Mouse (Mus musculus) forebrain, embryonic 11.5 days (tissue): ENCODE data around the gene Cog1. TPM values are rescaled to one million over a fixed set of nuclear protein-coding genes. Genes with fewer than 3 reads are reported as not detected.

Source experiments
- ATAC-seq: fragments of 200-750 bp; cut with Nextera tagmentation; replicated peaks from 2 replicates; pipeline ENCODE4 v1.8.0; 2017; ENCODE audit warnings: moderate TSS enrichment; ENCODE audit not compliant: low FRiP score
- DNase-seq: peaks from one replicate; pipeline ENCODE4 v3.0.0-alpha.2; 2017; ENCODE audit warnings: low spot score
- H3K27ac ChIP-seq: fragments of 300-500 bp; sonication (generic); 2 replicates; pipeline ENCODE4 v1.5.1; 2014; ENCODE audit warnings: low read depth, low read length
- H3K27me3 ChIP-seq: fragments of 300-500 bp; sonication (generic); 2 replicates; pipeline ENCODE4 v1.6.1; 2014; ENCODE audit warnings: mild to moderate bottlenecking, low read length, mixed read lengths; ENCODE audit not compliant: control insufficient read depth, insufficient read depth
- H3K36me3 ChIP-seq: fragments of 300-500 bp; sonication (generic); 2 replicates; pipeline ENCODE4 v1.6.1; 2014; ENCODE audit warnings: mild to moderate bottlenecking, low read length, moderate library complexity, mixed read lengths; ENCODE audit not compliant: control insufficient read depth, insufficient read depth
- H3K4me1 ChIP-seq: fragments of 300-500 bp; sonication (generic); replicated peaks from 2 replicates; pipeline ENCODE4 v1.6.1; 2014; ENCODE audit warnings: low read length, mixed read lengths; ENCODE audit not compliant: control insufficient read depth, insufficient read depth
- H3K4me2 ChIP-seq: fragments of 300-500 bp; sonication (generic); 2 replicates; pipeline ENCODE4 v1.6.1; 2014; ENCODE audit warnings: low read depth, mild to moderate bottlenecking, low read length, moderate library complexity, mixed read lengths; ENCODE audit not compliant: severe bottlenecking
- H3K4me3 ChIP-seq: fragments of 300-500 bp; sonication (generic); 2 replicates; pipeline ENCODE4 v1.5.1; 2014; ENCODE audit warnings: low read depth, low read length
- H3K9ac ChIP-seq: fragments of 300-500 bp; sonication (generic); 2 replicates; pipeline ENCODE4 v1.6.1; 2014; ENCODE audit warnings: low read length
- H3K9me3 ChIP-seq: fragments of 300-500 bp; sonication (generic); 2 replicates; pipeline ENCODE4 v1.6.1; 2016; ENCODE audit warnings: low read length, mixed read lengths; ENCODE audit not compliant: control insufficient read depth
- WGBS: fragments of 180-500 bp; shearing (Covaris S2); extraction: QIAGEN DNeasy Blood & Tissue Kit; methylation state at CpG from one replicate; pipeline ENCODE4 v1.1.7; 2014; 5-methylcytosine and 5-hydroxymethylcytosine counted together
- polyA plus RNA-seq: library from polyadenylated mRNA; unstranded; fragments of >200 nt; fragmentation: Nextera tagmentation; extraction: Ambion mirVana; gene quantifications from 2 replicates; pipeline ENCODE4 v1.2.1, GENCODE M21; 2014

Cog1 gene
- polyA plus RNA-seq, 1 experiment from 2014 or later, result 36.2 TPM

GRCm38 (mm10) chr11:113638680-113639079 is 10.3 kb upstream of the Cog1 start:
- Histone ChIP-seq H3K27me3 (no peaks in the 10 kb centered on the region), H3K36me3 (no peaks in the 10 kb centered on the region), H3K4me2 (no peak overlapping the region), H3K9me3 (no peaks in the 10 kb centered on the region; the same call in 1 of the 2 replicates), H3K4me1 (no peaks in the 10 kb centered on the region), H3K4me3 (no peak overlapping the region), H3K9ac (no peak overlapping the region), H3K27ac (no peak overlapping the region)
- WGBS, result 94% methylated on average over 12 of the region's 12 CpGs
- ATAC-seq (no peak), DNase-seq (no peak)

GRCm38 (mm10) chr11:113645181-113645580 is 3.8 kb upstream of the Cog1 start:
- 82% methylated on average over 3 of the region's 3 CpGs for WGBS
- ATAC-seq (no peak), DNase-seq (no peak)
- Histone ChIP-seq H3K4me3 (no peak overlapping the region), H3K4me1 (peaks cover 6% of the 10 kb centered on the region; the same call in 1 of the 2 replicates), H3K9me3 (no peaks in the 10 kb centered on the region), H3K9ac (no peak overlapping the region), H3K27me3 (no peaks in the 10 kb centered on the region; the same call in 1 of the 2 replicates), H3K36me3 (no peaks in the 10 kb centered on the region), H3K4me2 (no peak overlapping the region), H3K27ac (no peak overlapping the region)

- ATAC-seq (no peak), DNase-seq (peak; percentile 92)
- H3K4me2 ChIP-seq, result 0 out of 2 replicates have a peak overlapping the region, but pooled peaks have one; percentile 15
- H3K9me3 ChIP-seq, result no peaks in the 10 kb centered on the region
- no peaks in the 10 kb centered on the region; the same call in 1 of the 2 replicates for H3K27me3 ChIP-seq
- H3K27ac ChIP-seq, result no peak overlapping the region
- peaks cover 3% of the 10 kb centered on the region; the same call in 1 of the 2 replicates for H3K36me3 ChIP-seq
- peaks cover 10% of the 10 kb centered on the region; the same call in 1 of the 2 replicates for H3K4me1 ChIP-seq
- no peak overlapping the region; the same call in 1 of the 2 replicates for H3K9ac ChIP-seq
- no peak overlapping the region for H3K4me3 ChIP-seq
- 5% methylated on average over 15 of the region's 15 CpGs for WGBS
These were observed 817 bp upstream of the Cog1 start for GRCm38 (mm10) chr11:113648152-113648551.

GRCm38 (mm10) chr11:113649353-113650210 is 613 bp downstream of the Cog1 start, which contains the start of gene Slc39a11:
Slc39a11 (minus strand) TSS chr11:113650079.
- H3K4me1 ChIP-seq, result peaks cover 10% of the 10 kb centered on the region; the same call in 1 of the 2 replicates
- peak within 1 kb of the TSS; percentile 92 for H3K4me3 ChIP-seq
- peak; percentile 78 for ATAC-seq
- peak; percentile 89 for DNase-seq
- WGBS, result under 1% methylated on average over 78 of the region's 91 CpGs
- H3K9me3 ChIP-seq, result no peaks in the 10 kb centered on the region
- H3K27me3 ChIP-seq, result no peaks in the 10 kb centered on the region; the same call in 1 of the 2 replicates
- peak within 1 kb of the TSS; percentile 58 for H3K4me2 ChIP-seq
- H3K36me3 ChIP-seq, result peaks cover 9% of the 10 kb centered on the region
- H3K9ac ChIP-seq, result peak within 1 kb of the TSS; percentile 92
- H3K27ac ChIP-seq, result peak within 1 kb of the TSS; percentile 80

GRCm38 (mm10) chr11:113651206-113651906 is 2.4 kb downstream of the Cog1 start:
- peak overlapping the region; percentile 62; the same call in 1 of the 2 replicates for H3K27ac ChIP-seq
- no peaks in the 10 kb centered on the region; the same call in 1 of the 2 replicates for H3K27me3 ChIP-seq
- H3K4me2 ChIP-seq, result no peak overlapping the region
- H3K9ac ChIP-seq, result no peak overlapping the region
- H3K4me1 ChIP-seq, result peaks cover 10% of the 10 kb centered on the region; the same call in 1 of the 2 replicates
- H3K4me3 ChIP-seq, result no peak overlapping the region
- H3K36me3 ChIP-seq, result peaks cover 15% of the 10 kb centered on the region
- no peak for ATAC-seq
- 73% methylated on average over 22 of the region's 22 CpGs for WGBS
- no peaks in the 10 kb centered on the region for H3K9me3 ChIP-seq
- DNase-seq, result peak; percentile 48

GRCm38 (mm10) chr11:113651907-113652273 is 2.9 kb downstream of the Cog1 start:
- H3K4me3 ChIP-seq, result no peak overlapping the region
- DNase-seq (peak; percentile 76), ATAC-seq (0 out of 2 replicates have a peak, but pooled peaks have one; percentile 18)
- WGBS, result 45% methylated on average over 8 of the region's 8 CpGs
- peaks cover 21% of the 10 kb centered on the region for H3K36me3 ChIP-seq
- H3K4me2 ChIP-seq, result no peak overlapping the region
- H3K27me3 ChIP-seq, result no peaks in the 10 kb centered on the region; the same call in 1 of the 2 replicates
- H3K9ac ChIP-seq, result no peak overlapping the region
- no peaks in the 10 kb centered on the region for H3K9me3 ChIP-seq
- H3K27ac ChIP-seq, result no peak overlapping the region; the same call in 1 of the 2 replicates
- H3K4me1 ChIP-seq, result peaks cover 10% of the 10 kb centered on the region; the same call in 1 of the 2 replicates

GRCm38 (mm10) chr11:113652516-113652915 is 3.5 kb downstream of the Cog1 start:
- Histone ChIP-seq H3K4me1 (peaks cover 10% of the 10 kb centered on the region; the same call in 1 of the 2 replicates), H3K9ac (no peak overlapping the region), H3K27me3 (no peaks in the 10 kb centered on the region; the same call in 1 of the 2 replicates), H3K9me3 (no peaks in the 10 kb centered on the region), H3K27ac (no peak overlapping the region), H3K36me3 (peaks cover 22% of the 10 kb centered on the region), H3K4me3 (no peak overlapping the region), H3K4me2 (no peak overlapping the region)
- ATAC-seq, result no peak
- WGBS, result 95% methylated on average over 6 of the region's 6 CpGs
- peak; percentile 41 for DNase-seq

- ATAC-seq (no peak), DNase-seq (peak; percentile 45)
- Histone ChIP-seq H3K4me3 (no peak overlapping the region), H3K4me1 (peaks cover 4% of the 10 kb centered on the region; the same call in 1 of the 2 replicates), H3K36me3 (peaks cover 24% of the 10 kb centered on the region), H3K9me3 (no peaks in the 10 kb centered on the region), H3K27me3 (no peaks in the 10 kb centered on the region), H3K4me2 (no peak overlapping the region), H3K27ac (no peak overlapping the region), H3K9ac (no peak overlapping the region)
- 92% methylated on average over 15 of the region's 15 CpGs for WGBS
These were observed 5.1 kb downstream of the Cog1 start for GRCm38 (mm10) chr11:113654105-113654504.
